Mouse (Mus musculus): ENCODE data around the gene Olfr582. TPM values are rescaled to one million over a fixed set of nuclear protein-coding genes. Genes with fewer than 3 reads are reported as not detected.

Gene Olfr582
- not detected for total RNA-seq (2022)

GRCm38 (mm10) chr7:103037724-103038123 lies at the start of gene Olfr582:
Gene Olfr582, plus strand, starts transcription at chr7:103038024.
- no peak for DNase-seq (ENCODE audit: low spot score in 2 of 2)

GRCm38 (mm10) chr7:102989224-102989623 lies 48.6 kb upstream of the Olfr582 start, which contains the start of gene Olfr578:
Gene Olfr578, minus strand, starts transcription at chr7:102989324.
- no peak for DNase-seq (ENCODE audit: low spot score in 2 of 2)

- no peak for DNase-seq (ENCODE audit: low spot score in 2 of 2)
These were observed 13.2 kb downstream of the Olfr582 start, which contains the start of gene Olfr583 for GRCm38 (mm10) chr7:103051000-103051399. Gene Olfr583, plus strand, starts transcription at chr7:103051300.

- no peak for DNase-seq (ENCODE audit: low spot score in 2 of 2)
These were observed 43.8 kb downstream of the Olfr582 start, which contains the start of gene Olfr584 for GRCm38 (mm10) chr7:103081585-103081984. Gene Olfr584, plus strand, starts transcription at chr7:103081885.

Other genes with a start within 250 kb of the Olfr582 start
- not detected for gene Olfr564, start 234.5 kb upstream of the Olfr582 start, total RNA-seq (2022)
- not detected for gene Olfr566, start 179.3 kb upstream of the Olfr582 start, total RNA-seq (2022)
- gene Olfr568, start 160.9 kb upstream of the Olfr582 start, total RNA-seq (2022) = not detected
- not detected for gene Olfr569, start 147.1 kb upstream of the Olfr582 start, total RNA-seq (2022)
- not detected for gene Olfr570, start 143.4 kb upstream of the Olfr582 start, total RNA-seq (2022)
- gene Olfr571, start 120.5 kb upstream of the Olfr582 start, total RNA-seq (2022) = not detected
- gene Olfr572, start 113.6 kb upstream of the Olfr582 start, total RNA-seq (2022) = not detected
- gene Olfr573-ps1, start 95.4 kb upstream of the Olfr582 start, total RNA-seq (2022) = not detected
- gene Olfr574, start 89.6 kb upstream of the Olfr582 start, total RNA-seq (2022) = not detected
- gene Olfr575, start 79.2 kb upstream of the Olfr582 start, total RNA-seq (2022) = not detected
- gene Olfr576, start 75.4 kb upstream of the Olfr582 start, total RNA-seq (2022) = not detected
- gene Olfr577, start 62.1 kb upstream of the Olfr582 start, total RNA-seq (2022) = not detected
- gene Olfr578, start 48.7 kb upstream of the Olfr582 start, total RNA-seq (2022) = not detected
- gene Olfr583, start 13.3 kb downstream of the Olfr582 start, total RNA-seq (2022) = not detected
- gene Olfr584, start 43.9 kb downstream of the Olfr582 start, total RNA-seq (2022) = not detected
- gene Olfr585, start 59.7 kb downstream of the Olfr582 start, total RNA-seq (2022) = not detected
- gene Olfr586, start 87.6 kb downstream of the Olfr582 start, total RNA-seq (2022) = not detected
- not detected for gene Olfr588-ps1, start 102.9 kb downstream of the Olfr582 start, total RNA-seq (2022)
- gene Olfr589, start 118.3 kb downstream of the Olfr582 start, total RNA-seq (2022) = not detected
- not detected for gene Olfr591, start 140.3 kb downstream of the Olfr582 start, total RNA-seq (2022)
- gene Olfr592, start 146.8 kb downstream of the Olfr582 start, total RNA-seq (2022) = not detected
- gene Olfr593, start 173.8 kb downstream of the Olfr582 start, total RNA-seq (2022) = not detected
- gene Olfr594, start 179.0 kb downstream of the Olfr582 start, total RNA-seq (2022) = not detected
- not detected for gene Usp17ld, start 214.5 kb downstream of the Olfr582 start, total RNA-seq (2022)